In the genomic region with DNA sequence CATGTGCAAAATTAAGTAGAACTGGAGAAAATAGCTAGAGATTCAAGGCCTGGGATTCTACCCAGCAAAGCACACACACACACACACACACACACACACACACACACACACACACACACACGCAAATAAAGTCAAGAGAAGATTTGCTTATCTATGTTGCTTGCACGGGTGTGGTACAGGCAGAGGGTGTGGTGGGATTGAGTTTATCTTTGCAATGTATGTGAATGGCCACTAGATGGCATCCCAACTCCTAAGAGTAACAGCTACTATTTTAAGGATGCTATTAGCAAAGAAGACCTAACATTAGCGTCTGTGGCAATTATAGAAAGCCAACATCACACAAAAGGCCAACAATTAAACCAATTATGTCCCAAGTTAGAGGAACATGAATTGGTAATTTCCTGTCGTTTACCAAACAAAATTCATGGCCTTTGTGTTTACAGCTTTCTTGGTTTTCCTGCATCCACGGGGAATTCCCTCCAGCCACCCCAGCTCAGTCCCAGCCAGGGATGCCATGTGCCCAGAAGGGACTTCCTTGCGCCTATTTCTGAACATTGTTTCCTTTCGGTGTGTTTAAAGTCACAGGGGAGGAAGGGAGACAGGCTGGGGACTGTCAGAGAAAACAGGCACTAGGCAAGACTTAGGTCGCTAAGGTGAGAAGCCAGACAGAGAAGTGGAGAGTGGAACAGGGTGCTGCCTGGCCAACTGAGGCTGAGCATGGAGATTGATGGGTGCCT, we compare ENCODE assay signal across 8 mouse cellular contexts. TPM values are rescaled to one million over a fixed set of nuclear protein-coding genes. Genes with fewer than 3 reads are reported as not detected.
DNase-seq lines count a peak whose midpoint lies in the region; ATAC-seq and TF ChIP-seq lines count a peak whose summit lies in the region.

No protein-coding gene starts in this region.

- in situ Hi-C loops in Patski (cut with MboI; ENCODE audit: low pct_unique_long_range_greater_than_20kb) = loop anchor here (5.0 kb wide), 1 partner anchor 67 kb away; no protein-coding TSS in a partner anchor

- no peaks in the 10 kb centered on the region; the same call in 1 of the 2 replicates for H3K4me1 ChIP-seq in hindbrain, embryonic 16.5 days (ENCODE audit: control insufficient read depth, insufficient read depth, low read depth, low read length)
- no peaks in the 10 kb centered on the region for H3K4me1 ChIP-seq in limb, embryonic 14.5 days (ENCODE audit: control insufficient read depth, insufficient read depth, low read length)

- H3K4me3 ChIP-seq in hindbrain, embryonic 16.5 days (ENCODE audit: low read length) = no peak overlapping the region
- H3K4me3 ChIP-seq in limb, embryonic 14.5 days (replicated peaks; ENCODE audit: low read length) = no peak overlapping the region

- no peak for TF ChIP-seq CTCF in Patski (IDR thresholded peaks at IDR 0.05)

- H3K9ac ChIP-seq in hindbrain, embryonic 16.5 days (ENCODE audit: low read depth, low read length) = peak overlapping the region; percentile 31; the same call in 1 of the 2 replicates
- H3K9ac ChIP-seq in limb, embryonic 14.5 days (ENCODE audit: low read depth, low read length, severe bottlenecking) = no peak overlapping the region

- no peak overlapping the region for H3K27ac ChIP-seq in hindbrain, embryonic 16.5 days (ENCODE audit: low read depth, low read length)
- H3K27ac ChIP-seq in limb, embryonic 14.5 days (replicated peaks; ENCODE audit: low read depth, low read length) = no peak overlapping the region

- no peaks in the 10 kb centered on the region for H3K9me3 ChIP-seq in hindbrain, embryonic 16.5 days (ENCODE audit: control insufficient read depth, low read length)
- no peaks in the 10 kb centered on the region for H3K9me3 ChIP-seq in limb, embryonic 14.5 days (ENCODE audit: control insufficient read depth, low read length)

- H3K27me3 ChIP-seq in Patski = no peaks in the 10 kb centered on the region
- no peaks in the 10 kb centered on the region for H3K27me3 ChIP-seq in hindbrain, embryonic 16.5 days (replicated peaks; ENCODE audit: control insufficient read depth, insufficient read depth, low read length)
- H3K27me3 ChIP-seq in limb, embryonic 14.5 days (ENCODE audit: control insufficient read depth, insufficient read depth, low read length) = no peaks in the 10 kb centered on the region

- no peak for TF ChIP-seq POLR2A in limb, embryonic 14.5 days (IDR thresholded peaks at IDR 0.05; ENCODE audit: borderline replicate concordance, extremely low read depth, insufficient read depth, insufficient read length)

- H3K4me2 ChIP-seq in hindbrain, embryonic 16.5 days (ENCODE audit: low read length) = no peak overlapping the region
- H3K4me2 ChIP-seq in limb, embryonic 14.5 days (replicated peaks; ENCODE audit: low read depth, low read length, severe bottlenecking) = no peak overlapping the region

- no peaks in the 10 kb centered on the region for H3K36me3 ChIP-seq in hindbrain, embryonic 16.5 days (ENCODE audit: control insufficient read depth, insufficient read depth, low read length)
- H3K36me3 ChIP-seq in limb, embryonic 14.5 days (ENCODE audit: control insufficient read depth, insufficient read depth, low read length) = no peaks in the 10 kb centered on the region

- POLR2A ChIA-PET in Patski (lab: Charles Lee) = no interaction called here

- peak; percentile 34 for DNase-seq in ovary, postnatal 14 days (ENCODE audit: low spot score)
- DNase-seq in ovary, postnatal 36 days (ENCODE audit: low spot score) = no peak
- DNase-seq in Patski (ENCODE audit: low read depth, low spot score) = peak; percentile 20
- peak; percentile 58 to 74 for DNase-seq in cerebellum, postnatal 10 days
- peak; percentile 79 for DNase-seq in limb, embryonic 14.5 days (ENCODE audit: low spot score)
- peak; percentile 22 for DNase-seq in right cerebral cortex, postnatal 25 days
- DNase-seq in urinary bladder, postnatal 14 days (ENCODE audit: low spot score) = no peak

- 37% methylated on average over 8 of the region's 8 CpGs for WGBS in hindbrain, embryonic 16.5 days
- WGBS in limb, embryonic 14.5 days = 36% methylated on average over 8 of the region's 8 CpGs

- CTCF ChIA-PET in Patski (lab: Charles Lee) = interaction anchor here (0.8 to 2.7 kb wide), 14 partner anchors 10 to 323 kb away, joined by 3 to 11 read pairs (median 4); no protein-coding TSS in a partner anchor

- ATAC-seq in Patski = no peak
- ATAC-seq in hindbrain, embryonic 16.5 days = peak; percentile 74
- ATAC-seq in limb, embryonic 14.5 days (ENCODE audit: low FRiP score, low read depth) = no peak

RNA-seq across cellular contexts. Expression of a gene that starts 17.4 kb away (rescaled TPM):
- polyA plus RNA-seq in Patski (2021) = 1.5 TPM
- polyA plus RNA-seq in hindbrain, embryonic 16.5 days (2015; fragmentation: Nextera tagmentation; extraction: Ambion mirVana) = 1.8 and 2.1 TPM in 2 replicates
- 2.9 and 3.5 TPM in 2 replicates for polyA plus RNA-seq in limb, embryonic 14.5 days (2012; rRNA removed)
- polyA plus RNA-seq in limb, embryonic 14.5 days (2014; fragmentation: Nextera tagmentation; extraction: Ambion mirVana) = 1.8 and 2.2 TPM in 2 replicates

RNA-seq across cellular contexts. Expression of a gene that starts 53.5 kb away (rescaled TPM):
- polyA plus RNA-seq in Patski (2021) = 5.7 TPM
- polyA plus RNA-seq in hindbrain, embryonic 16.5 days (2015; fragmentation: Nextera tagmentation; extraction: Ambion mirVana) = 0.26 and 0.44 TPM in 2 replicates
- 1.2 and 1.5 TPM in 2 replicates for polyA plus RNA-seq in limb, embryonic 14.5 days (2012; rRNA removed)
- polyA plus RNA-seq in limb, embryonic 14.5 days (2014; fragmentation: Nextera tagmentation; extraction: Ambion mirVana) = 0.52 and 0.95 TPM in 2 replicates

Comparison
In these comparisons a context has a peak if more than half of its experiments do, and no peak if none do; other contexts are left out.
1. DNase-seq: peak in ovary, postnatal 14 days (single experiment), Patski (single experiment), cerebellum, postnatal 10 days (2 of 2), limb, embryonic 14.5 days (single experiment) and right cerebral cortex, postnatal 25 days (single experiment); none in ovary, postnatal 36 days (single experiment) and urinary bladder, postnatal 14 days (single experiment).